Mouse (Mus musculus): ENCODE results near the gene Fndc3b.

The Fndc3b gene

GRCm38 (mm10) chr3:27593485-27594138 is 117.5 kb downstream of the Fndc3b start:
- no peak for DNase-seq (ENCODE audit: low read depth, low spot score)

GRCm38 (mm10) chr3:27592728-27593484 is 118.2 kb downstream of the Fndc3b start:
- no peak for DNase-seq (ENCODE audit: low read depth, low spot score)

GRCm38 (mm10) chr3:27590823-27591222 is 120.3 kb downstream of the Fndc3b start:
- no peak for DNase-seq (ENCODE audit: low read depth, low spot score)

- no peak for DNase-seq (ENCODE audit: low read depth, low spot score)
Observed at GRCm38 (mm10) chr3:27589305-27589704, 121.8 kb downstream of the Fndc3b start.

GRCm38 (mm10) chr3:27588604-27589003 is 122.5 kb downstream of the Fndc3b start:
- no peak for DNase-seq (ENCODE audit: low read depth, low spot score)

GRCm38 (mm10) chr3:27584607-27585605 is 126.2 kb downstream of the Fndc3b start:
- peak; percentile 65 for DNase-seq (ENCODE audit: low read depth, low spot score)

- no peak for DNase-seq (ENCODE audit: low read depth, low spot score)
Observed at GRCm38 (mm10) chr3:27581931-27582840, 128.9 kb downstream of the Fndc3b start.

GRCm38 (mm10) chr3:27580956-27581355 is 130.2 kb downstream of the Fndc3b start:
- DNase-seq (ENCODE audit: low read depth, low spot score) = no peak

GRCm38 (mm10) chr3:27579894-27580613 is 131.1 kb downstream of the Fndc3b start:
- DNase-seq (ENCODE audit: low read depth, low spot score) = no peak

- no peak for DNase-seq (ENCODE audit: low read depth, low spot score)
Observed at GRCm38 (mm10) chr3:27579229-27579628, 131.9 kb downstream of the Fndc3b start.

- no peak for DNase-seq (ENCODE audit: low read depth, low spot score)
Observed at GRCm38 (mm10) chr3:27577349-27578025, 133.6 kb downstream of the Fndc3b start.

GRCm38 (mm10) chr3:27574241-27574640 is 136.9 kb downstream of the Fndc3b start:
- DNase-seq (ENCODE audit: low read depth, low spot score) = no peak

GRCm38 (mm10) chr3:27573458-27573857 is 137.6 kb downstream of the Fndc3b start:
- DNase-seq (ENCODE audit: low read depth, low spot score) = no peak

GRCm38 (mm10) chr3:27572305-27572704 is 138.8 kb downstream of the Fndc3b start:
- peak; percentile 49 for DNase-seq (ENCODE audit: low read depth, low spot score)

- DNase-seq (ENCODE audit: low read depth, low spot score) = no peak
Observed at GRCm38 (mm10) chr3:27565314-27565713, 145.8 kb downstream of the Fndc3b start.

- DNase-seq (ENCODE audit: low read depth, low spot score) = no peak
Observed at GRCm38 (mm10) chr3:27563047-27563624, 148.0 kb downstream of the Fndc3b start.

GRCm38 (mm10) chr3:27562476-27562875 is 148.6 kb downstream of the Fndc3b start:
- no peak for DNase-seq (ENCODE audit: low read depth, low spot score)

- DNase-seq (ENCODE audit: low read depth, low spot score) = no peak
Observed at GRCm38 (mm10) chr3:27561921-27562320, 149.2 kb downstream of the Fndc3b start.

GRCm38 (mm10) chr3:27559316-27559715 is 151.8 kb downstream of the Fndc3b start:
- DNase-seq (ENCODE audit: low read depth, low spot score) = no peak

All from skeletal muscle tissue, adult 2 months (tissue).